Mouse (Mus musculus) monocyte, adult 5-6 weeks (primary cell): ENCODE results near the gene Gmfb. TPM values are rescaled to one million over a fixed set of nuclear protein-coding genes. Genes with fewer than 3 reads are reported as not detected.
"Not testable (repeated sequence)": the region's sequence is repeated elsewhere in the genome, so short reads cannot be mapped to it uniquely, and the experiment has no call there.

ENCODE experiments used
- ATAC-seq: fragments of 153-309, 156-312 bp; replicated peaks from 2 replicates; pipeline ENCODE4 v1.8.0; 2017; ENCODE audit warnings: mild to moderate bottlenecking; ENCODE audit not compliant: low TSS enrichment, insufficient number of reproducible peaks, severe bottlenecking, poor library complexity, low FRiP score
- total RNA-seq: library from RNA; stranded (forward); fragments of 200-1000, 200-491, 200-594 nt; gene quantifications from 3 replicates; pipeline ENCODE4 v1.2.3, GENCODE M21; 2017

Gene Gmfb
- 124 to 159 TPM (median 133 TPM) in 3 replicates for total RNA-seq

DNA sequence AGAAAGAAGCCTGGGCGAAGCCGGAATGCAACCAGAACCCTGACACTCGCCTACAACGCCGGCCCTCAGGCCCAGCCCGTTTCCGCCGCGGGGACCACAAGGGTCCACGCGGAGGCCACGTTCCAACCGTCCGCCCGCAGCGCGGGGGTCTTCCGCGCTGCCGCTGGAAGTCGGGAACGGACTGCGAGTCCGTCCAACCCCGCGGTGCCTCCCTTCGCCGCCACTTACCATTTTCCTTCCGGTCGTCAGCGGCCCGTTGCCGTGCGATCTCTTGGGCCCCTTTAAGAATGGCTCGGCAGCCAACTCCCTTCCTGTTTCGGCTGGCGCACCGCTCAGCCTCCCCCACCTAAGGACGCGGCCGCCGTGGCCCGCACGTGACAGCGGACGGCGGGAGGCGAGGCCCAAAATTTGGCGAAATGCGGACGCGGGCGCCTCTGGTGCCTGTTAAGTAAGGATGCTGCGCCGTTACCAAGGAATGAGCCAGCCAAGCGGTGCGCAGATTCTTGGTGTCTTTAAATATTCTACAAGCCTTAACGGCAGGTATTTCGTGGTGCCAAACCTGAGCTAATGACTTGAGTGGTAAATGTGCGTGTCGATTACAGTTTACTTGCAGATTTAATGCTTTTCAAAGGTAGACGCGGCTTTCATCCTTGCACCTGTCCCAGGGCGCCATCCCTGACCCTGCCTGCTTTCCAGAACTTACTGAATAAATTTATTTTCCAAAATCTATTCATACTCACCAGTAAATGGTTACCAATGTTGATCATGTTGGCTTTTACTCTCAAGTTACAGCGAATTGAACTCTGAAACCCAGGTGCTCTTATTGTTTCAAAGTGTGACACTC, at the start of gene Gmfb:
Gene Gmfb (minus strand): TSS at position 370 of the 844 bp plus-strand sequence.
- peak; percentile 94 for ATAC-seq

DNA sequence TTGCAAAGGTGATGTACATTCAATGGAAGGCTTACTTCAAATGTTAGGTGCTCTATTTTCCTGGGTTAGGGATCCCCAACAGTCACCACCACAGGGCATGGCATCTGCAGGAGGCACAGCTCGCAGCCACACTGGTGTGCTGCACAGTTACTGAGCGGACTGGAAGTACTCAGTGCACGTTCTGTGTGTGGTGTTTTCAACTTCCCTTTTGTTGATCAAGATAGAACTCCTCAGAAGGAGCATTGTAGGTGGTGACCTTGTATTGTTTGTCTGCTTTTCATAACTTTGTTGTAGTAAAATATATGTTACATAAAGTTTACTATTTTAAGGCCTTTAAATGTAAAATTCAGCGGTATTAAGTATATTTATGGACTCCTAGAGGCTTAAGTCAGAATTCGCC, 40.9 kb upstream of the Gmfb start:
- no peak for ATAC-seq

DNA sequence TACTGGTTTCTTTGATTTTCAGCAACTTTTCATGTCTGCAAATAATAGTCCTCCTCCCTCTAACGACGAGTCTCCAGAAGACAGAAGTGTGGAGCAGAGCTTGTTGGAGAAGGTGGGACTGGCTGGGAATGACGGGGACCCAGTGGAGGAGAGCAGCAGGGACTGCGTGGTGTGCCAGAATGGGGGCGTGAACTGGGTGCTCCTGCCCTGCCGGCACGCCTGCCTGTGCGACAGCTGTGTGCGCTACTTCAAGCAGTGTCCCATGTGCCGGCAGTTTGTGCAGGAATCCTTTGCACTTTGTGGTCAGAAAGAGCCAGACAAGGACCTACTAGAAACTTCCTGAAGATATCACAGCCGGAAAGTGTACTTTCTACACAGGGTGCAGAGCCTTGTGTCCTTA, 31.6 kb upstream of the Gmfb start:
- no peak for ATAC-seq

DNA sequence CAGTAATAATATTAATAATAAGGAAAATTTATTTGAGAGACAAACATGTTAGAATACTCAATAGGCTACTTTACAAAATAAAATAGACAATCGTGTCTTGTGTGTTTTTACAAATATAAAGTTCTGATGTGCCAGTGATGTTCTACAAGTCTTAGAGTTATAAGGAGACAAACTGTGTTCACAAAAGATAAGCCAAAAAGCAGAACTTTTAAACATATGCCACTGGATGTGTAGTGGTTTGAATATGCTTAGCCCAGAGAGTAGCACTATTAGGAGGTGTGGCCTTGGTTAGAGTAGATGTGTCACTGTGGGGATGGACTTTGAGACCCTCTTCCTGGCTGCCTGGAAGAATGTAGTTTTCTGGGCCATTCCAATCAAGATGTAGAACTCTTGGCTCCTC, 27.7 kb upstream of the Gmfb start:
- ATAC-seq, result no peak

DNA sequence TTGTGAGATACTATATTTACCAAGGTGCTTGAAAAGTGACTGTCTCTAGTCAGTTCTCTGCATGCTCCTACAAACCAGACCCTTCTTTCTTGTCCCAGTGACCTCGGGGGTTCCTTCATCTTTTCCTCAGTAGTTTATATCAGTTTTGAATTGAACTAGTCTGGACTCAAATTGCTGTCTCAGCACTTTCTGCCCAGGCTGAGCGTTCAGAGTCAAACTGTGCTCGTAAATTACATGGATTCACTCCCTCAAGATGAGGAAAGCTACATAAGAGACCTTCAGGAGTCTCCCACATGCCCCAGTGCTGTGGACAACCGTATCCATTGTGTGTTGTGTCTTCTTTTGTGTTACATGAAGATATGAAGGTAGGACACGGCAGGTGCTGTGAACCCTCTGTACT, 26.7 kb upstream of the Gmfb start:
- no peak for ATAC-seq

DNA sequence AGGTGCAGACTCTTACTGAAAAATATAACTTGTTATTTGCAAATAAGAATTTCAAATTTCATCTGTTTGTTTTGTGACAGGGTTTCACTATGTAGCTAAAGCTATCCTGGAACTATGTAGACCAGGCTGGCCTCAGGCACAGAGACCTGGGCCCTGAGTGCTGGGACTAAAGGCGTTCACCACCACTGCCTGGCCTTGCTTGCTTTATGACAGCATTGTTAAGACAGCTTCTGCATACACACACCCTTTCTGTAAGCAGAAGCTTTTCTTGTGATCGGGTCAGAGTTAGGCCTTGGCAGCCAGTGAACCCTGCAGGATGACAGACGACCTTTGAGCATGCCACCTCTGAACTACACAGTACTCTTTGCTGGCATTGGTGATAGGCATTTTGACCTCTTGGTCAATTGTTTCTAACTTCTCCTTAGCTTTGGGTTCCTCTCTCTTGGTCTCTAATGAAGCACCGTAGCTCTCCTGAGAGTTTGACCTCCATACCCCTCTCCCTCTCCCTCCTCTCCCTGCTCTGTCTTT, 26.1 kb upstream of the Gmfb start:
- ATAC-seq, result no peak

DNA sequence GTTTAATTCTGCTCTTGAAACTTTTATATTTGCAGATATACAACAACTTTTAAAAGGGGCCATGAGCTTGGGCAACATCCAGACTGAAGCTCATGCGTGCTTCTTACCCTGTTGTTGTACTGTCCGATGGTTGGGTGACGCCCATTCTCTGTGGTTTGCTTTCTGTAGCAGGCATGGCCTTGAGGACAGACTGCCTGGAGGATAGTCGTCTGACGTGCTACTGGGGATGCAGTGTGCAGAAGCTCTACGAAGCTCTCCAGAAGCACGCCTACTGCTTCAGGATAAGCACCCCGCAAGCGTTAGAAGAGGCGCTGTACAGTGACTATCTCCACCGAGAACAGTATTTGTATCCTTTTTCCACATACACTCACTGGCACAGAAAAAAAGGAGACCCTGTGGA, 23.7 kb upstream of the Gmfb start:
- ATAC-seq, result no peak

DNA sequence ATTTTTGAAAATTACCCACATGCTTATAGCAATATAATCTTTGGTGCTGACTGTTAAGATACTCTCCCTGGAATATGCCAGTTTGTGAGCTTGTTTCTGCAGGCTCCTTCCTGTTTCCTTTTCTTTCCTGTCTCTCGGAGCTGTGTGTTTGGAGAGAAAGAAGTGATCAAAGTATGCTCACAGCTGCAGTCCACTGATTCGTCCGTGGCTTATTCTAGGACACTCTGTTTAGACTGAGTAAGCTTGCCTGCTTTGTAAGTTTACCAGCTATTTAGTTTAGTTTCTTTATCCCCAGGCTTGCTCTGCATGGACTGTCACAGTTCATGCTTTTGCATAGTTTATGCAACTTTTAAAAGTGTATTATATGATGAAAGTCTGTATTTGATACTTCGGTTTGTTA, 17.3 kb upstream of the Gmfb start:
- no peak for ATAC-seq

DNA sequence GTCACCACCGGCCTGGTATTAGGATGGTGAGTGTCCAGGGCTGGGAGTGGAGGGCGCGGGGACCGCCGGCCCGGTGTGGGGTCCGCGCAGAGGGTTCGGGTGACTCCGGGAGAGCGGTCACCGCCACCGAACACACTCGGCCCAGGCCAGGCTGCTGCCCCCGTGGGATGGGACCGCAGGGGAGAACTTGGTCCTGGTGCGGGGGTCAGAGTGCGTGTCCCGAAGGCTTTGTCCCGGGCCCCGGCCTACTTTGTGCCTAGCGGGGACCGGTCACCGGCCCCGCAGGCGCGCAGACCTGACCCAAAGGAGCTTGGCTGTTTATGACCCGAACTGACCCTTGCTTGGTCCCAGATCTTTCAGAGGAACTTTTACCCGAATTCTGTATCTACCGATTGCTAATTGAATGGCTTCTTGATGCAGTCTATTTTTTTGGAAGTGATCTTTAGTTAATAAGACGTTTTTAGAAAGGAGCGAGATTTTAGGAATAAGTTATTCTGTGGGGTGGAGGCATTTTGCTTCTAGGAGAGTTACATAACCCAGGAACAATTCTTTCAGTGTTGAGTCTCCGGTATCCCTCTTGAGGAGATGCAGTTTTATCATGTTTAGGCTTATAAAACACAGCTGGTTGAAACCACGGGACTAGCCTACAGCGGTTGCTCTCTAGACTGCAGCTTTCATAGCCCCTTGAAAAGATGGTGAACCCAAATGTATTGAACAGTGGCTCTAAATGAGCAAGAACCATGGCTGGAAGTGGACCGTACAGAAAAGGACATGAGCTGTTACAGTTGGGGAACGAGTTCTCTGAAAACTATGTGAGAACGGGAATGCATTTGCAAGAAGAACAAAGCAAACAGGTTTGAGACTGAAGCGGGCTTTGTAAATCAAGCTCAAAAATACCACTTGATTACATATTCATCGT, 10.6 kb upstream of the Gmfb start:
- no peak for ATAC-seq

DNA sequence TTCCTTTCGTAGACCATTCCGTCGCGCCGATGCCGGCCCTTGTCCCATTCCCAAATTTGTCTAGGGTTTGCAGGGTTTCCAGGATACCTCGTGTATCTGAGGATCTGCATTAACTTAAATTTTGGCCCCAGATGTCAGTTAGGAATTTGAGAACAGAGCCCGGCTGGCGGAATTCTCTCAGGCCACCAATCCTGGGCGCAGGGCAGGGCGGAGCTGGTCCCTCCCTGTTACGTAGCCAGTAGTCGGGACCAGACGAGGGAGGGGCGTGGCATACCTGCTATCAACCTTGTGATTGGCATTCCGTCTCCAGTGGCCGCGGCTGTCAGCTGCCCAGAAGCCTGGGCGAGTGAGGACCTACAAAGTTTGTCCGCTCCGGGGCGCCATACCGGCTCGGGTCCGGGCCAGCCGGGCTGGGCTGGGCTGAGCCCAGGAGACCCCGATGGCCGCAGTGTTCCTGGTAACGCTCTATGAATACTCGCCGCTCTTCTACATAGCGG, 9.8 kb upstream of the Gmfb start, which contains the start of gene Cgrrf1:
Gene Cgrrf1 (plus strand): TSS at position 289 of the 497 bp plus-strand sequence.
- ATAC-seq, result peak; percentile 100

DNA sequence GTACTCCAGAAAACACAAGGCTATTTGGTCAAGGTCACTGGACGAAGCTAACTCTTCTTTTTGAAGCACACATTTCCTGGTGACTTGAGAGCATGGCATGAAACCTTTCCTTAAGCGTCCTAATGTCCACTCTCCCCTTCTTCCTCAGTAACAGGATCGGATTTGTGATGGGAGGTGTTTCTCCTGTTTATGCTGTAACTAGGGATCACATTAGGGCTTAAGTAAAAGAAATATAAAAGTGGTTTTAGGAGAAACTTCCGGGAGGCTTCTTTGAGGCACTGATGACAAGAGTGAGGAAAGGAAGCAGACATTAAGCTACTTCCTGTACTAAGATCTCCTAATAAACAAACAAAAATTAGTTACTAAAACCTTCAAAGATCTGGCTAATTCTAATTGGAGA, 9.3 kb upstream of the Gmfb start:
- ATAC-seq, result no peak

DNA sequence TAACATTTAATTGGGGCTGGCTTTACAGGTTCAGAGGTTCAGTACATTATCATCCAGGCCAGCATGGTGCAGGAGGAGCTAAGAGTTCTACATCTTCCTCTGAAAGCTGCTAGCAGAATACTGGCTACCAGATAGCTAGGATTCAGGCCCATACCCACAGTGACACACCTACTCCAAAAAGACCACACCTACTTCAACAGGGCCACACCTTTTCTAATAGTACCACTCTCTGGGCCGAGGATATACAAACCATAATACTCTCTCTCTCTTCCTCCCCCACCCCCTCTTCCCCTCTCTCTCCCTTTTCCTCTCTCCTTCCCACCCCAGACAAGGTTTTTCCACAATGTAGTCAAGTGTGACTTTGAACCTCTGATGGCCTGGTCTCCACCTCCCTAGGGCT, 5.4 kb upstream of the Gmfb start:
- no peak for ATAC-seq

DNA sequence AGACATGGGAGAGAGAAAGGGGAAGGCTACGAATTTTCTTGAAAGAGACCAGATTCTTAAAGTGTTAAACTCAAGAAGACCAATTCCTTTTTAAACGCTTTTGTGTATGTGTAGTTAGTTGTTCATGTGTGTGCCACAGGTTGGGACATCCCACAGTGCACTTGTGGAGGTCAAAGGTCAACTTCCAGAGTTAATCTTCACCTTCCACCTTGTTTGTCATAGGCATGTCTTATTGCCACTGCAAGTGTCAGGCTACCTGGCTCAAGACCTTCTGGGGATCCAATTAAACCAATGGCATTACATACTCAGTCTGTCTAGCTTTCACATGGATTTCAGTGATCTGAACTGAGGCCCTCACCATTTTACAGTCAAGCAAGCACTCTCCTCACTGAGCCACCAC, 2.0 kb upstream of the Gmfb start:
- no peak for ATAC-seq

DNA sequence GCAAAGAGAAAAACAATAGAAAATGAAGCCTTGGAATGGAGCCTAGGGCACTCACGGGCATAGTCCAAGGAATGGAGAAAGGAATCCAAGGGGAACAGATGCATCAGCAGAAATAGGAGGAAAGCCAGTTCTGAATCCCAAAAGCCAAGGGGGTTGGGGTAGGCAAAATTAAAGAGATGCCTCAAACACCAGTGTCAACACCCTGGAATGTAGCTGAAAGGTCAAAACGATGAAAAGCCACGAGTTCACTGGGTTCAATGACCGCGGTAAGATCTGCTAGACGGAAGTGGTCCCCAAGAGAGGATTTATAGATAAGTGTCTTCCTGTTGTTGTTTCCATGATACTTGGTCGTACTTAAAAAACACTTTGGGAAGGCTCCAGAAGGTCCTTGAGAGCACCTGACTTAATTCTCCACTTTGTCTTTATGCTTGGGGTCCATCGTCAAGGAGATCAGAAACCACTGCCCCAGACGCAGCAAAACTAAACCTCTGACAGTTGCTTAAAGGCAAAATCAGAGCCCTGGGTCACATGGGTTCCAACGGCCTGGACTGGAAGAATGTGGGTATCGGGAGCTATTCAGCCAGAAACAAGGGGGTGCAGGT, 670 bp downstream of the Gmfb start:
- peak; percentile 19 for ATAC-seq

DNA sequence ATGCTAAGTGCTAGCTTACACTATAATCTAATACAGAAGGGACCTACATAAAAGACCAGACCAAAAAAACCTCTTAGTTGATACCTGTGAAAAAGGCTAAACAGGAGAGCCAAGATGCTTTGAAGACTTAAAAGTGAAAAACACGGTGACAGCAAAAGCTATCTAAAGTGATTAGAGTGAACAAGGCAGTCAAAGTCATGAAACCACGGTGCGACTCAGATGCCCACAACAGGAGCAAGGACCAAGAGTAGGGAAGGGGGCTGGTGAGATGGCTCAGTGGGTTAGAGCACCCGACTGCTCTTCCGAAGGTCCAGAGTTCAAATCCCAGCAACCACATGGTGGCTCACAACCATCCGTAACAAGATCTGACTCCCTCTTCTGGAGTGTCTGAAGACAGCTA, 2.1 kb downstream of the Gmfb start:
- ATAC-seq, result not testable (repeated sequence)

DNA sequence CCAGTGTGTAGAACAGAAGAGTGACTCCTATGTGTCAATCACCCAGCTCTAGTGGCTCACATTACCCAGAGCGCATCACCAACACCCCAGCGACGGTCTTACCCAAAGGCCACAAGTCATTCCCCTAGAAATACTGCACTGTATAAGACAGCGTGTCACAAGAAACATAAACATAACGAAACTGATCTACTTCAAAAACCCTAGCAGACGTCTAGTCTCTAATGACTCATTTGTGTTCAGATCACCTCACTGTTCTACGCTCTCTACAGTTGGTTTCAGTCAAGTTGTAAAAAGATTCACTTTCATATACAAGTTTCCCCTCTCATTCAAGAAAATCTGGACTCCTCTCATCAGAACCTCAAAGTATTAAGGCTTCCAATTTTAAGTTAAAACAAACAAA, 3.3 kb downstream of the Gmfb start:
- no peak for ATAC-seq

DNA sequence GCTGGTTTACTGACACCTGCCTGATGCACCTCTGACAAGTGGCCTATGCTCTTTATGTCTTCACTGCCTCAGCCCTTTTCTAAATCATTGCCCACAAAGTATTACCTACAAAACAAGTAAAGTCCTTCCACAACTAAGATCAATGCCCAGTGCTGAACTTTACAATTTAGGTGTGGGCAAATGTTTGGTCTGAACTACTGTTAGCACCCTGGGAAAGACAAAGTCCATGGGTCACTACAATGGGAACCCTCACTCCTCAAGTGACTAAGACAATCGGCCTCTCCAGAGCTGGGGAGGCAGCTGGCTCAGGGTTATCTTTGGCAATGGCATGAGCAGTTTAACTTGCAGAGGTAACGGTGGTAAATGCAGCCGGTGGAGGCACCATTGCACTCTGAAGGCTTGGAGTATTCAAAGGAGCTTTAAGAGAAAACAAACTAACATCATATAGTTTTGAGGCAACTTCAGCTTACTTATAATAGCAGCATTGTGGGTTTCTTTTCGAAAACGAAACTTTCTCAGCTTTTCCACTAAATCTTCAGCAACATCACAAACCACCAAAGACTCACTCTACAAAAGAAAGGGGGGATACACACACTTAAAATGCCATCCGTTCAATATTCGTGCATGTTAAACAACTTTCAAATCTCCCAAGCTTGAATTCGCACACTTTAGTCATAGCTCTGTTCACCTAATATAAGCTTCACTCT, 5.0 kb downstream of the Gmfb start:
- no peak for ATAC-seq

DNA sequence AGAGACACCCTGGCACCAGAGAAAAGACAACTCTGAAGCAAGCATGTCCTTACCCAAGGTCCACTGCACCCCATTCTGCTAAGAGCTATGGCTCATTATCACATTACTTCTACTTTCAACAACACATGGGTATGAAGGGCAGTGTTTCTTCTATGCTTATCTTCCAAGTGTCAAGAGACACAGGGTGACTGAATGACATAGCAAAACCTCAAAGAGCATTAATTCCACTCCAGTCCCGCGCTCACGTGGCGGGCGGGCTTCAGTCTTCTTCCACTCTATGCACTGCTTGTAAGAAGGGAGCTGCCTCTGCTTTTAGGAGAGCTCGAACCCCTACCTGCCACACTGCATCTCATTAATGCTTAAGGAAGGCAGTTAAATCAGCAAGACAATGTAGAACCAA, 6.4 kb downstream of the Gmfb start:
- ATAC-seq, result no peak
